Mouse (Mus musculus): Measurements from ENCODE around the gene Ctsw. TPM values are rescaled to one million over a fixed set of nuclear protein-coding genes. Genes with fewer than 3 reads are reported as not detected.

Gene Ctsw
- polyA plus RNA-seq, 1 experiment from 2014 or later = 1.9 TPM

Other genes starting within 250 kb of the Ctsw start
- gene Pacs1, start 195.4 kb downstream of the Ctsw start, polyA plus RNA-seq (2016; fragmentation: Nextera tagmentation; extraction: Ambion mirVana) = 31.3 and 32.2 TPM in 2 replicates
- gene Sf3b2, start 173.1 kb downstream of the Ctsw start, polyA plus RNA-seq (2016; fragmentation: Nextera tagmentation; extraction: Ambion mirVana) = 386 and 406 TPM in 2 replicates
- 8.1 and 8.5 TPM in 2 replicates for gene Gal3st3, start 170.2 kb downstream of the Ctsw start, polyA plus RNA-seq (2016; fragmentation: Nextera tagmentation; extraction: Ambion mirVana)
- gene Catsper1, start 132.8 kb downstream of the Ctsw start, polyA plus RNA-seq (2016; fragmentation: Nextera tagmentation; extraction: Ambion mirVana) = not detected in 2 replicates
- gene Cst6, start 118.9 kb downstream of the Ctsw start, polyA plus RNA-seq (2016; fragmentation: Nextera tagmentation; extraction: Ambion mirVana) = 0.52 and 1.3 TPM in 2 replicates
- gene Eif1ad, start 101.8 kb downstream of the Ctsw start, polyA plus RNA-seq (2016; fragmentation: Nextera tagmentation; extraction: Ambion mirVana) = 63.5 and 66.8 TPM in 2 replicates
- gene Banf1, start 101.3 kb downstream of the Ctsw start, polyA plus RNA-seq (2016; fragmentation: Nextera tagmentation; extraction: Ambion mirVana) = 384 and 411 TPM in 2 replicates
- 98.9 and 107 TPM in 2 replicates for gene Sart1, start 79.8 kb downstream of the Ctsw start, polyA plus RNA-seq (2016; fragmentation: Nextera tagmentation; extraction: Ambion mirVana)
- gene Tsga10ip, start 66.0 kb downstream of the Ctsw start, polyA plus RNA-seq (2016; fragmentation: Nextera tagmentation; extraction: Ambion mirVana) = 0.45 and 0.55 TPM in 2 replicates
- 303 and 323 TPM in 2 replicates for gene Drap1, start 43.5 kb downstream of the Ctsw start, polyA plus RNA-seq (2016; fragmentation: Nextera tagmentation; extraction: Ambion mirVana)
- gene AI837181, start 43.4 kb downstream of the Ctsw start, polyA plus RNA-seq (2016; fragmentation: Nextera tagmentation; extraction: Ambion mirVana) = 67.2 and 67.9 TPM in 2 replicates
- not detected in 2 replicates for gene Fosl1, start 21.0 kb downstream of the Ctsw start, polyA plus RNA-seq (2016; fragmentation: Nextera tagmentation; extraction: Ambion mirVana)
- 10.8 and 11.0 TPM in 2 replicates for gene Ccdc85b, start 10.6 kb downstream of the Ctsw start, polyA plus RNA-seq (2016; fragmentation: Nextera tagmentation; extraction: Ambion mirVana)
- gene Fibp, start 7.9 kb downstream of the Ctsw start, polyA plus RNA-seq (2016; fragmentation: Nextera tagmentation; extraction: Ambion mirVana) = 146 and 150 TPM in 2 replicates
- gene Efemp2, start 5.4 kb upstream of the Ctsw start, polyA plus RNA-seq (2016; fragmentation: Nextera tagmentation; extraction: Ambion mirVana) = 145 TPM in 2 replicates
- gene Mus81, start 19.9 kb upstream of the Ctsw start, polyA plus RNA-seq (2016; fragmentation: Nextera tagmentation; extraction: Ambion mirVana) = 44.1 and 46.6 TPM in 2 replicates
- gene Cfl1, start 21.9 kb upstream of the Ctsw start, polyA plus RNA-seq (2016; fragmentation: Nextera tagmentation; extraction: Ambion mirVana) = 2,582 and 2,586 TPM in 2 replicates
- gene 1700020D05Rik, start 35.3 kb upstream of the Ctsw start, polyA plus RNA-seq (2016; fragmentation: Nextera tagmentation; extraction: Ambion mirVana) = 0.15 TPM in 1 of 2 replicates, not detected in the other
- gene Snx32, start 42.0 kb upstream of the Ctsw start, polyA plus RNA-seq (2016; fragmentation: Nextera tagmentation; extraction: Ambion mirVana) = 11.9 and 15.2 TPM in 2 replicates
- 1.3 and 1.6 TPM in 2 replicates for gene Ovol1, start 92.1 kb upstream of the Ctsw start, polyA plus RNA-seq (2016; fragmentation: Nextera tagmentation; extraction: Ambion mirVana)
- gene Ap5b1, start 99.5 kb upstream of the Ctsw start, polyA plus RNA-seq (2016; fragmentation: Nextera tagmentation; extraction: Ambion mirVana) = 2.8 and 3.2 TPM in 2 replicates
- 148 and 158 TPM in 2 replicates for gene Rnaseh2c, start 133.4 kb upstream of the Ctsw start, polyA plus RNA-seq (2016; fragmentation: Nextera tagmentation; extraction: Ambion mirVana)
- 61.3 and 63.7 TPM in 2 replicates for gene Kat5, start 141.7 kb upstream of the Ctsw start, polyA plus RNA-seq (2016; fragmentation: Nextera tagmentation; extraction: Ambion mirVana)
- gene Rela, start 169.0 kb upstream of the Ctsw start, polyA plus RNA-seq (2016; fragmentation: Nextera tagmentation; extraction: Ambion mirVana) = 46.5 and 49.3 TPM in 2 replicates
- 27.0 and 28.7 TPM in 2 replicates for gene Sipa1, start 195.2 kb upstream of the Ctsw start, polyA plus RNA-seq (2016; fragmentation: Nextera tagmentation; extraction: Ambion mirVana)
- 24.7 and 26.0 TPM in 2 replicates for gene Map3k11, start 220.2 kb upstream of the Ctsw start, polyA plus RNA-seq (2016; fragmentation: Nextera tagmentation; extraction: Ambion mirVana)
- 33.1 and 37.9 TPM in 2 replicates for gene Pcnx3, start 220.4 kb upstream of the Ctsw start, polyA plus RNA-seq (2016; fragmentation: Nextera tagmentation; extraction: Ambion mirVana)
- gene Kcnk7, start 235.9 kb upstream of the Ctsw start, polyA plus RNA-seq (2016; fragmentation: Nextera tagmentation; extraction: Ambion mirVana) = 0.24 TPM in 1 of 2 replicates, not detected in the other